ENCODE assay signal across 13 mouse cellular contexts in genomic region chr13:97192649-97193048, GRCm38 (mm10).
"Had no signal": no experiment of that assay in that cellular context is flagged by ENCODE, and none has a peak within 500 bp of the region (broad histone marks: within the 10 kb centered on the region; RNA-seq: fewer than 3 reads in every experiment).

No protein-coding gene starts in this region.

- H3K27ac ChIP-seq: kidney, embryonic 15.5 days; liver, embryonic 13.5 days; macrophage; midbrain, embryonic 12.5 days; neural tube, embryonic 13.5 days; stomach, embryonic 15.5 days had no signal

- H3K4me1 ChIP-seq: midbrain, embryonic 12.5 days; stomach, embryonic 15.5 days had no signal

- DNase-seq: liver, embryonic 13.5 days; lung, adult 2 months; retina, postnatal 1 day; right cerebral cortex, postnatal 25 days; spleen, adult 18-20 months; thymus, postnatal 25 days had no signal

- H3K4me3 ChIP-seq: kidney, embryonic 15.5 days; liver, embryonic 13.5 days; midbrain, embryonic 12.5 days; myocyte; neural tube, embryonic 13.5 days; stomach, embryonic 15.5 days had no signal

- H3K4me2 ChIP-seq: kidney, embryonic 15.5 days; liver, embryonic 13.5 days; midbrain, embryonic 12.5 days; neural tube, embryonic 13.5 days; stomach, embryonic 15.5 days had no signal

- ATAC-seq: midbrain, embryonic 16.5 days had no signal

- H3K27me3 ChIP-seq: kidney, embryonic 15.5 days; liver, embryonic 13.5 days; neural tube, embryonic 13.5 days; stomach, embryonic 15.5 days had no signal

- H3K9ac ChIP-seq: kidney, embryonic 15.5 days; liver, embryonic 13.5 days; midbrain, embryonic 12.5 days; neural tube, embryonic 13.5 days; stomach, embryonic 15.5 days had no signal

- H3K9me3 ChIP-seq: kidney, embryonic 15.5 days; liver, embryonic 13.5 days; midbrain, embryonic 12.5 days; neural tube, embryonic 13.5 days; stomach, embryonic 15.5 days had no signal

- H3K36me3 ChIP-seq: kidney, embryonic 15.5 days; liver, embryonic 13.5 days; midbrain, embryonic 12.5 days; neural tube, embryonic 13.5 days; stomach, embryonic 15.5 days had no signal
